Mouse (Mus musculus): ENCODE data around the gene Gga2.

The Gga2 gene

DNA sequence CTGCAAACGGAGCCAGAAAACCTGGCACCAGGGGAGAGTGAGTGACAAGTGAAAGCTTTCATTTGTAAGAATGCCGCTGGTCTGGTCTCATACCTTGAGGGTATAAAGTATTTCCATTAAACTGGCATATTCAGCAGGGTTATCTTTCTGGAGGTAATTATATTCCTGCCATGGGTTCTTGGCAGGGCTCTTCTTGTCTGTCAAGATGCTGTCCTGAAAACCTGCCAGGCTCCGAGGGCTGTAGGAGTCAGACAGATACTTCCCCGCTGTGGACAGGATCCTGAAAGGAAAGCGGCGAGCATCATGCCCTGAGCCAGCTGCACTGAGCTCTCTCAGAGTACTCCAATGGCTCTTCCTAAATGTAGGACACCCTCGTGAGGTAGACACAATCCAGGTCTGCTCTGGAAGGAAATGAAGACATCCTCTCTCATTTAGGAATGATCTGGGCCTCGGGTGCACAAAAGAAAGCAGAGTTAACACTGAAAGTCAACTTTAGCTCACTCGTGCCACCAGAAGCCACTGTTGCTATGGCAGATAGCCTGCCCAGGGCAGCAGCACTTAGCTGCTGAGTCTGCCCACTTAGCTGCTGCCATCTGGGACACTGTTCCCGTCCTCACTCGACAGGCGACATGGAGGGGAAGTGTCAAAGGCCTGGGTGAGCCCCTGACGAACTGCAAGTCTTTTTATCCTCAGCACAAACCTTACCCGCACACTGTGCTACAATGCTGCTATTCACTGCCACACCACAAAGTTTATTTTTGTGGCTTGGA lies 84.0 kb downstream of the Gga2 start:
- in situ Hi-C loops (cut with MboI), result no loop called here

Data from mature B cell (primary cell).